Mouse (Mus musculus): Measurements from ENCODE around the gene Col5a3.

DNA sequence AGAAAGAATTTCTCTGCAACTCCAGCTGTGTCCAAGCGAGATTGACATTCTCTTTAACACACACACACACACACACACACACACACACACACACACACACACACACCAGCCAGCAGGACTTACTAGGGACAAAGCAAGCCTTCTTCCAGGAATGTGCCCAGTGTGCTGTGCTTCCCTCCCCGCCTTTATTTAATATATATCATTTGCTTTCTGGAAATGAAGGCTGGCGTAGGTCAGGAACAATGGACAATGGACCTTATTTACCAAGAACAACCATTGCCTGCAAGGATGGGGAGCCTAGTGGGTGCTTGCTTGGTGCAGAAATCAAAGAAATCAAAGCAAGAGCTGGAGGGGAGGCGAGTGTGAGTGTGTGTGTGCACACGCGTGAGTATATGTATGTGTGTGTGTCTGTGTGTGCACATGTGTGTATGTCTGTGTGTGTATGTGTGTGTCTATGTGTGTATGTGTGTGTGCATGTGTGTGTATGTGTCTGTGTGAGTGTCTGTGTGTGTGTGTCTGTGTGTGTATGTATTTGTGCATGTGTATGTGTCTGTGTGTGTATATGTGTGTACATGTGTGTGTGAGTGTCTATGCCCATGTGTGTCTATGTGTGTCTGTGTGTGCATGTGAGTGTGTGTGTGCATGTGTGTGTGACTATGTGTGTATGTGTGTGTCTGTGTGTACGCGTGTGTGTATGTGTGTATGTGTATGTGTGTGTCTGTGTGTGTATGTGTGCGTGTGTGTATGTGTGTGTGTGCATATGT is 22.5 kb upstream of the Col5a3 start:
- TF ChIP-seq CTCF (IDR thresholded peaks at IDR 0.05; ENCODE audit: insufficient read depth, low read length), result no peak
- TF ChIP-seq POLR2A (IDR thresholded peaks at IDR 0.05; ENCODE audit: borderline replicate concordance, extremely low read depth, low read depth, low read length), result no peak
